Mouse (Mus musculus): ENCODE data around the gene Slc38a4.

DNA sequence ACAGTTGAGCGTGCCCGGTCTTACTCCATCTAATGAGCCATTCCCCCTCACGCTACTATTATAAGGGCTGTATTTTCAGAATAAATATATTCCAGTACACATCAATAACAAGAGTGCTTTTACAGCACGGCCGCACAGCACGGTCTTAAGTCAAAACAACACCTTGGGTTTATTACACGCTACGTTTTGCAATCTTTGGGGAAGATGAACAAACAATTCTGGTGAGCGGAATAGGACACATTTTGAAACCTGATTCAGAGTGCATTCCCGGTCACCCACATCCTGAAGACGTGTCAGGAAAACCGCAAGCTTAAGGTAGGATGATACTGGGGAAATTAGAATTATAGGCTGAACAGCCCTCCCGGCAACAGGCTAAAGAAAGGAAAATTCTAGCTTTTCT lies 11.8 kb downstream of the Slc38a4 start:
- TF ChIP-seq POLR2A (IDR thresholded peaks at IDR 0.05; ENCODE audit: insufficient read length, low read depth) (no peak), MAX (IDR thresholded peaks at IDR 0.05; ENCODE audit: low read depth) (no peak), SRF (IDR thresholded peaks at IDR 0.05; ENCODE audit: control insufficient read depth, insufficient read length, low read depth) (no peak), POLR2AphosphoS2 (IDR thresholded peaks at IDR 0.05; ENCODE audit: insufficient read length, low read depth) (no peak), MYOG (IDR thresholded peaks at IDR 0.05; ENCODE audit: control insufficient read depth in 1 of 3, insufficient read depth in 1 of 3, insufficient read length in 2 of 3, low read depth in 2 of 3) (no peak), TCF3 (IDR thresholded peaks at IDR 0.05; ENCODE audit: insufficient read length, low read depth) (no peak), USF1 (IDR thresholded peaks at IDR 0.05; ENCODE audit: low read depth) (no peak), E2F4 (IDR thresholded peaks at IDR 0.05; ENCODE audit: insufficient read depth) (no peak), TCF12 (IDR thresholded peaks at IDR 0.05; ENCODE audit: insufficient read depth, poor library complexity, severe bottlenecking) (no peak)

Data from myocyte (in vitro differentiated cells).